In the genomic region with DNA sequence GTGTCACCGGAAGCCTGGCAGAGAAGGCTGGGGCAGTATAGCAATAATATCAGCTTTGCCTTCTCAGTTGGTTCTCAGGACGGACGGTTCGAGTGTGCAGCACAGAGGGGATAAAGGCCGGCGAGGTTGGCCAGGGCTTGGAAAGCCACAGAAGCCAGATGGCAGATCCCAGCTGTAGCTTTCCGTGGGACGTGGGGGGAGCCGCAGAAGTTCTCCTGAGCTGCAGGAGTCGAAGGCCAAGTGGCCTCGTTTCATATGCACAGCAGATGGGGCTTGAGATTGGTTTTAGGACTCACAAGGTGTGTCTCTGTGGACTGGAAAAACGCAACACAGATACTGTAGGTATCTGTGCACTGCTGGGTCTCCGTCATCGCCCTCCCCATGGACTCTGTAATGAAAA, we compare ENCODE assay signal across 25 mouse cellular contexts.
DNase-seq lines count a peak whose midpoint lies in the region; ATAC-seq and TF ChIP-seq lines count a peak whose summit lies in the region.
"Had no signal": no experiment of that assay in that cellular context is flagged by ENCODE, and none has a peak within 500 bp of the region (broad histone marks: within the 10 kb centered on the region; RNA-seq: fewer than 3 reads in every experiment).

No protein-coding gene starts in this region.

- H3K36me3 ChIP-seq in hindbrain, postnatal 0 days (ENCODE audit: insufficient read depth, low read length), result no peaks in the 10 kb centered on the region
- no peaks in the 10 kb centered on the region for H3K36me3 ChIP-seq in hindbrain, embryonic 10.5 days
- 0 out of 2 replicates have a peak, but pooled peaks cover 3% of the 10 kb centered on the region for H3K36me3 ChIP-seq in limb, embryonic 10.5 days
- H3K36me3 ChIP-seq: embryonic facial prominence, embryonic 12.5 days; forebrain, embryonic 15.5 days; G1E; hindbrain, embryonic 15.5 days; intestine, embryonic 15.5 days; limb, embryonic 13.5 days had no signal

- TF ChIP-seq CTCF in hindbrain, postnatal 0 days (IDR thresholded peaks at IDR 0.05; ENCODE audit: low read depth), result no peak

- no peak overlapping the region for H3K4me3 ChIP-seq in hindbrain, postnatal 0 days (ENCODE audit: low read length)
- no peak overlapping the region for H3K4me3 ChIP-seq in hindbrain, embryonic 10.5 days
- H3K4me3 ChIP-seq in limb, embryonic 10.5 days, result no peak overlapping the region
- H3K4me3 ChIP-seq: embryonic facial prominence, embryonic 12.5 days; forebrain, embryonic 15.5 days; gastrocnemius, adult 2 months; hindbrain, embryonic 15.5 days; intestine, embryonic 15.5 days; limb, embryonic 13.5 days had no signal

- H3K4me2 ChIP-seq in hindbrain, postnatal 0 days (ENCODE audit: low read depth, low read length), result 0 out of 2 replicates have a peak overlapping the region, but pooled peaks have one; percentile 7
- H3K4me2 ChIP-seq: embryonic facial prominence, embryonic 12.5 days; forebrain, embryonic 15.5 days; heart, embryonic 11.5 days; hindbrain, embryonic 15.5 days; intestine, embryonic 15.5 days; limb, embryonic 13.5 days; liver, embryonic 11.5 days had no signal

- 69% methylated on average over 14 of the region's 14 CpGs for WGBS in hindbrain, postnatal 0 days
- WGBS in hindbrain, embryonic 10.5 days, result 89% methylated on average over 14 of the region's 14 CpGs
- WGBS in limb, embryonic 10.5 days, result 92% methylated on average over 14 of the region's 14 CpGs

- peak; percentile 49 for DNase-seq in hindbrain, postnatal 0 days (ENCODE audit: low spot score)
- DNase-seq in hindbrain, embryonic 10.5 days (ENCODE audit: low spot score), result no peak
- DNase-seq in cerebellum, adult 8-10 months, result peak; percentile 61
- DNase-seq in cerebellum, postnatal 25 days, result peak; percentile 68 to 76
- DNase-seq in spleen, postnatal 10 days (ENCODE audit: low spot score in 2 of 2), result no peak
- no peak for DNase-seq in limb, embryonic 10.5 days (ENCODE audit: low spot score)
- DNase-seq: adrenal gland, adult 8-10 months; embryo, embryonic 11 days; gastrocnemius, adult 2 months; gastrocnemius, postnatal 36 days; heart, adult 18-20 months; heart, postnatal 36 days; kidney, adult 2 months; layer of hippocampus, adult 9-11 months; thymus, postnatal 4 days had no signal

- H3K4me1 ChIP-seq in hindbrain, postnatal 0 days (ENCODE audit: insufficient read depth, low read length), result no peaks in the 10 kb centered on the region
- no peaks in the 10 kb centered on the region for H3K4me1 ChIP-seq in hindbrain, embryonic 10.5 days (replicated peaks)
- no peaks in the 10 kb centered on the region for H3K4me1 ChIP-seq in limb, embryonic 10.5 days
- H3K4me1 ChIP-seq: embryonic facial prominence, embryonic 12.5 days; forebrain, embryonic 15.5 days; hindbrain, embryonic 15.5 days; intestine, embryonic 15.5 days; limb, embryonic 13.5 days had no signal

- peak overlapping the region; percentile 51 for H3K27ac ChIP-seq in hindbrain, postnatal 0 days
- no peak overlapping the region for H3K27ac ChIP-seq in hindbrain, embryonic 10.5 days
- H3K27ac ChIP-seq in limb, embryonic 10.5 days, result no peak overlapping the region
- H3K27ac ChIP-seq: embryonic facial prominence, embryonic 12.5 days; forebrain, embryonic 15.5 days; gastrocnemius, adult 2 months; hindbrain, embryonic 15.5 days; intestine, embryonic 15.5 days; limb, embryonic 13.5 days; macrophage had no signal

- H3K9ac ChIP-seq in hindbrain, postnatal 0 days (replicated peaks; ENCODE audit: low read length), result no peak overlapping the region
- H3K9ac ChIP-seq: embryonic facial prominence, embryonic 12.5 days; forebrain, embryonic 15.5 days; hindbrain, embryonic 15.5 days; intestine, embryonic 15.5 days; limb, embryonic 13.5 days had no signal

- no peak for ATAC-seq in hindbrain, postnatal 0 days
- peak; percentile 54; the same call in 1 of the 2 replicates for ATAC-seq in cerebellum, adult (ENCODE audit: insufficient number of reproducible peaks, low FRiP score, low TSS enrichment)
- ATAC-seq: forebrain, embryonic 15.5 days; intestine, embryonic 15.5 days had no signal

- no peaks in the 10 kb centered on the region for H3K27me3 ChIP-seq in hindbrain, postnatal 0 days (ENCODE audit: insufficient read depth, low read length)
- H3K27me3 ChIP-seq in hindbrain, embryonic 10.5 days (ENCODE audit: insufficient read depth, poor library complexity, severe bottlenecking), result no peaks in the 10 kb centered on the region
- no peaks in the 10 kb centered on the region for H3K27me3 ChIP-seq in limb, embryonic 10.5 days (ENCODE audit: low read depth, poor library complexity, severe bottlenecking)
- H3K27me3 ChIP-seq: embryonic facial prominence, embryonic 12.5 days; forebrain, embryonic 15.5 days; hindbrain, embryonic 15.5 days; intestine, embryonic 15.5 days; limb, embryonic 13.5 days had no signal

- no peaks in the 10 kb centered on the region for H3K9me3 ChIP-seq in hindbrain, postnatal 0 days (ENCODE audit: low read length)
- H3K9me3 ChIP-seq in hindbrain, embryonic 10.5 days, result 0 out of 2 replicates have a peak, but pooled peaks cover 10% of the 10 kb centered on the region
- H3K9me3 ChIP-seq in limb, embryonic 10.5 days (replicated peaks), result no peaks in the 10 kb centered on the region
- H3K9me3 ChIP-seq: embryonic facial prominence, embryonic 12.5 days; forebrain, embryonic 15.5 days; hindbrain, embryonic 15.5 days; intestine, embryonic 15.5 days had no signal

Comparison
In these comparisons a context has a peak if more than half of its experiments do, and no peak if none do; other contexts are left out.
1. DNase-seq: peak in hindbrain, postnatal 0 days (single experiment), cerebellum, adult 8-10 months (single experiment) and cerebellum, postnatal 25 days (2 of 2); none in hindbrain, embryonic 10.5 days (single experiment), spleen, postnatal 10 days (0 of 2) and limb, embryonic 10.5 days (single experiment).